Mouse (Mus musculus): ENCODE data around the gene Tfpt.

The Tfpt gene

GRCm38 (mm10) chr7:3629543-3630477 is at the start of gene Tfpt, which contains the start of gene Prpf31:
Gene Tfpt (minus strand): TSS chr7:3629929.
Gene Prpf31 (plus strand): TSS chr7:3629985.
- DNase-seq (ENCODE audit: low read depth) = peak; percentile 95

- no peak for DNase-seq (ENCODE audit: low read depth)
Observed at GRCm38 (mm10) chr7:3677342-3677741, 47.6 kb upstream of the Tfpt start, which contains the start of gene Tmc4. Gene Tmc4 (minus strand): TSS chr7:3677553.

- no peak for DNase-seq (ENCODE audit: low read depth)
Observed at GRCm38 (mm10) chr7:3676371-3676770, 46.6 kb upstream of the Tfpt start.

GRCm38 (mm10) chr7:3675228-3675548 is 45.5 kb upstream of the Tfpt start:
- no peak for DNase-seq (ENCODE audit: low read depth)

GRCm38 (mm10) chr7:3674507-3675227 is 44.9 kb upstream of the Tfpt start:
- DNase-seq (ENCODE audit: low read depth) = peak; percentile 91

- DNase-seq (ENCODE audit: low read depth) = no peak
Observed at GRCm38 (mm10) chr7:3666921-3667391, 37.2 kb upstream of the Tfpt start.

GRCm38 (mm10) chr7:3665215-3666114 is 35.7 kb upstream of the Tfpt start, which contains the start of gene Leng1:
Gene Leng1 (minus strand): TSS chr7:3665840.
- DNase-seq (ENCODE audit: low read depth) = peak; percentile 100

- peak; percentile 41 for DNase-seq (ENCODE audit: low read depth)
Observed at GRCm38 (mm10) chr7:3664524-3665214, 34.9 kb upstream of the Tfpt start.

- no peak for DNase-seq (ENCODE audit: low read depth)
Observed at GRCm38 (mm10) chr7:3658578-3658977, 28.8 kb upstream of the Tfpt start.

- DNase-seq (ENCODE audit: low read depth) = no peak
Observed at GRCm38 (mm10) chr7:3656966-3657365, 27.2 kb upstream of the Tfpt start.

GRCm38 (mm10) chr7:3646641-3647040 is 16.9 kb upstream of the Tfpt start:
- DNase-seq (ENCODE audit: low read depth) = no peak

- DNase-seq (ENCODE audit: low read depth) = peak; percentile 33
Observed at GRCm38 (mm10) chr7:3646188-3646587, 16.5 kb upstream of the Tfpt start.

GRCm38 (mm10) chr7:3645488-3646025 is 15.8 kb upstream of the Tfpt start:
- DNase-seq (ENCODE audit: low read depth) = no peak

GRCm38 (mm10) chr7:3644672-3645487 is 15.2 kb upstream of the Tfpt start, which contains the start of gene Cnot3:
Gene Cnot3 (plus strand): TSS chr7:3645268.
- peak; percentile 99 for DNase-seq (ENCODE audit: low read depth)

- DNase-seq (ENCODE audit: low read depth) = no peak
Observed at GRCm38 (mm10) chr7:3644348-3644671, 14.6 kb upstream of the Tfpt start.

GRCm38 (mm10) chr7:3643843-3644242 is 14.1 kb upstream of the Tfpt start:
- DNase-seq (ENCODE audit: low read depth) = no peak

GRCm38 (mm10) chr7:3643412-3643811 is 13.7 kb upstream of the Tfpt start:
- DNase-seq (ENCODE audit: low read depth) = no peak

GRCm38 (mm10) chr7:3630478-3630815 is 718 bp upstream of the Tfpt start:
- no peak for DNase-seq (ENCODE audit: low read depth)

- no peak for DNase-seq (ENCODE audit: low read depth)
Observed at GRCm38 (mm10) chr7:3629030-3629429, 699 bp downstream of the Tfpt start.
